Mouse (Mus musculus): Measurements from ENCODE around the gene Rbfox1.

Rbfox1 gene

GRCm38 (mm10) chr16:7076707-7077106 is 1191.6 kb downstream of the Rbfox1 start:
- peak; percentile 69 for DNase-seq (ENCODE audit: low read depth, low spot score)

- no peak for DNase-seq (ENCODE audit: low read depth, low spot score)
Measured at GRCm38 (mm10) chr16:7081074-7081568, 1196.0 kb downstream of the Rbfox1 start.

- DNase-seq (ENCODE audit: low read depth, low spot score): no peak
Measured at GRCm38 (mm10) chr16:7081684-7082255, 1196.6 kb downstream of the Rbfox1 start.

- DNase-seq (ENCODE audit: low read depth, low spot score): no peak
Measured at GRCm38 (mm10) chr16:7083937-7084336, 1198.8 kb downstream of the Rbfox1 start.

- DNase-seq (ENCODE audit: low read depth, low spot score): peak; percentile 74
Measured at GRCm38 (mm10) chr16:7088601-7089430, 1203.7 kb downstream of the Rbfox1 start.

GRCm38 (mm10) chr16:7089475-7089874 is 1204.3 kb downstream of the Rbfox1 start:
- peak; percentile 83 for DNase-seq (ENCODE audit: low read depth, low spot score)

- no peak for DNase-seq (ENCODE audit: low read depth, low spot score)
Measured at GRCm38 (mm10) chr16:7090205-7090604, 1205.0 kb downstream of the Rbfox1 start.

GRCm38 (mm10) chr16:7092811-7093210 is 1207.7 kb downstream of the Rbfox1 start:
- DNase-seq (ENCODE audit: low read depth, low spot score): no peak

GRCm38 (mm10) chr16:7093686-7094085 is 1208.5 kb downstream of the Rbfox1 start:
- DNase-seq (ENCODE audit: low read depth, low spot score): no peak

- peak; percentile 82 for DNase-seq (ENCODE audit: low read depth, low spot score)
Measured at GRCm38 (mm10) chr16:7094181-7094749, 1209.1 kb downstream of the Rbfox1 start.

- DNase-seq (ENCODE audit: low read depth, low spot score): peak; percentile 67
Measured at GRCm38 (mm10) chr16:7097071-7097470, 1211.9 kb downstream of the Rbfox1 start.

- DNase-seq (ENCODE audit: low read depth, low spot score): no peak
Measured at GRCm38 (mm10) chr16:7097951-7098710, 1213.0 kb downstream of the Rbfox1 start.

GRCm38 (mm10) chr16:7099506-7100300 is 1214.5 kb downstream of the Rbfox1 start:
- DNase-seq (ENCODE audit: low read depth, low spot score): peak; percentile 91

- no peak for DNase-seq (ENCODE audit: low read depth, low spot score)
Measured at GRCm38 (mm10) chr16:7102486-7102885, 1217.3 kb downstream of the Rbfox1 start.

- no peak for DNase-seq (ENCODE audit: low read depth, low spot score)
Measured at GRCm38 (mm10) chr16:7103301-7103700, 1218.1 kb downstream of the Rbfox1 start.

GRCm38 (mm10) chr16:7106450-7107015 is 1221.4 kb downstream of the Rbfox1 start:
- DNase-seq (ENCODE audit: low read depth, low spot score): no peak

GRCm38 (mm10) chr16:7115945-7116344 is 1230.8 kb downstream of the Rbfox1 start:
- no peak for DNase-seq (ENCODE audit: low read depth, low spot score)

- peak; percentile 60 for DNase-seq (ENCODE audit: low read depth, low spot score)
Measured at GRCm38 (mm10) chr16:7129591-7129990, 1244.4 kb downstream of the Rbfox1 start.

GRCm38 (mm10) chr16:7132434-7132833 is 1247.3 kb downstream of the Rbfox1 start:
- no peak for DNase-seq (ENCODE audit: low read depth, low spot score)

GRCm38 (mm10) chr16:7136971-7137370 is 1251.8 kb downstream of the Rbfox1 start:
- peak; percentile 54 for DNase-seq (ENCODE audit: low read depth, low spot score)

GRCm38 (mm10) chr16:7139480-7139879 is 1254.3 kb downstream of the Rbfox1 start:
- DNase-seq (ENCODE audit: low read depth, low spot score): no peak
